Mouse (Mus musculus) myocyte (in vitro differentiated cells): ENCODE data around the gene Olfr20. TPM values are rescaled to one million over a fixed set of nuclear protein-coding genes. Genes with fewer than 3 reads are reported as not detected.

Source experiments
- H3K27me3 ChIP-seq: one replicate; pipeline ENCODE4 v1.6.1; 2011; ENCODE audit not compliant: control insufficient read depth, insufficient read depth, insufficient read length
- H3K36me3 ChIP-seq: one replicate; pipeline ENCODE4 v1.6.1; 2011; ENCODE audit not compliant: control insufficient read depth, insufficient read depth
- H3K4me2 ChIP-seq: one replicate; pipeline ENCODE4 v1.6.1; 2011; ENCODE audit warnings: low read depth, control low read depth
- H3K4me3 ChIP-seq: one replicate; pipeline ENCODE4 v1.5.1; 2011; ENCODE audit warnings: mild to moderate bottlenecking, control low read depth, moderate library complexity
- H3K79me2 ChIP-seq: one replicate; pipeline ENCODE4 v1.6.1; 2011; ENCODE audit not compliant: control insufficient read depth, insufficient read depth
- H3ac ChIP-seq: one replicate; pipeline ENCODE4 v1.6.1; 2011; ENCODE audit not compliant: control insufficient read depth, insufficient read length
- CEBPB ChIP-seq: IDR thresholded peaks from 2 replicates; pipeline ENCODE4 v1.6.1; 2011; ENCODE audit warnings: mild to moderate bottlenecking, moderate library complexity; ENCODE audit not compliant: poor library complexity, insufficient read depth, severe bottlenecking
- E2F4 ChIP-seq: IDR thresholded peaks from one replicate; pipeline ENCODE4 v1.6.1; 2011; ENCODE audit warnings: mild to moderate bottlenecking, control low read depth, moderate library complexity; ENCODE audit not compliant: insufficient read depth
- MAX ChIP-seq: IDR thresholded peaks from one replicate; pipeline ENCODE4 v1.6.1; 2011; ENCODE audit warnings: low read depth, mild to moderate bottlenecking, control low read depth
- MYOD1 ChIP-seq, 3 experiments: IDR thresholded peaks; one replicate each; pipeline ENCODE4 v1.6.1; 2011; ENCODE audit warnings: control low read depth in 2 of 3, low read depth in 2 of 3, mild to moderate bottlenecking in 2 of 3, moderate library complexity in 1 of 3; ENCODE audit not compliant: insufficient read length in 2 of 3, control insufficient read depth in 1 of 3
- MYOG ChIP-seq, 3 experiments: IDR thresholded peaks; one replicate each; pipeline ENCODE4 v1.6.1; 2011; ENCODE audit warnings: control low read depth in 2 of 3, low read depth in 2 of 3, mild to moderate bottlenecking in 2 of 3; ENCODE audit not compliant: insufficient read length in 2 of 3, control insufficient read depth in 1 of 3, insufficient read depth in 1 of 3
- POLR2A ChIP-seq: IDR thresholded peaks from one replicate; pipeline ENCODE4 v1.6.1; 2011; ENCODE audit warnings: low read depth, mild to moderate bottlenecking, control low read depth, moderate library complexity; ENCODE audit not compliant: insufficient read length
- POLR2AphosphoS2 ChIP-seq: IDR thresholded peaks from one replicate; pipeline ENCODE4 v1.6.1; 2011; ENCODE audit warnings: low read depth, control low read depth; ENCODE audit not compliant: insufficient read length
- REST ChIP-seq: IDR thresholded peaks from one replicate; pipeline ENCODE4 v1.6.1; 2011; ENCODE audit warnings: mild to moderate bottlenecking, control low read depth, moderate library complexity; ENCODE audit not compliant: insufficient read depth, insufficient read length
- SRF ChIP-seq: IDR thresholded peaks from one replicate; pipeline ENCODE4 v1.6.1; 2011; ENCODE audit warnings: low read depth; ENCODE audit not compliant: control insufficient read depth, insufficient read length
- TCF12 ChIP-seq: IDR thresholded peaks from one replicate; pipeline ENCODE4 v1.6.1; 2011; ENCODE audit warnings: mild to moderate bottlenecking, control low read depth; ENCODE audit not compliant: poor library complexity, insufficient read depth, severe bottlenecking
- TCF3 ChIP-seq: IDR thresholded peaks from one replicate; pipeline ENCODE4 v1.6.1; 2011; ENCODE audit warnings: low read depth, control low read depth; ENCODE audit not compliant: insufficient read length
- USF1 ChIP-seq: IDR thresholded peaks from one replicate; pipeline ENCODE4 v1.6.1; 2011; ENCODE audit warnings: low read depth, mild to moderate bottlenecking, control low read depth, moderate library complexity
- polyA plus RNA-seq: library from polyadenylated mRNA; unstranded; fragments of >200 nt; fragmentation: generic; extraction: Trizol; gene quantifications from one replicate; pipeline ENCODE4 v1.2.1, GENCODE M21; 2012; ENCODE audit warnings: missing spikeins

Gene Olfr20
- polyA plus RNA-seq, 1 experiment, result not detected

DNA sequence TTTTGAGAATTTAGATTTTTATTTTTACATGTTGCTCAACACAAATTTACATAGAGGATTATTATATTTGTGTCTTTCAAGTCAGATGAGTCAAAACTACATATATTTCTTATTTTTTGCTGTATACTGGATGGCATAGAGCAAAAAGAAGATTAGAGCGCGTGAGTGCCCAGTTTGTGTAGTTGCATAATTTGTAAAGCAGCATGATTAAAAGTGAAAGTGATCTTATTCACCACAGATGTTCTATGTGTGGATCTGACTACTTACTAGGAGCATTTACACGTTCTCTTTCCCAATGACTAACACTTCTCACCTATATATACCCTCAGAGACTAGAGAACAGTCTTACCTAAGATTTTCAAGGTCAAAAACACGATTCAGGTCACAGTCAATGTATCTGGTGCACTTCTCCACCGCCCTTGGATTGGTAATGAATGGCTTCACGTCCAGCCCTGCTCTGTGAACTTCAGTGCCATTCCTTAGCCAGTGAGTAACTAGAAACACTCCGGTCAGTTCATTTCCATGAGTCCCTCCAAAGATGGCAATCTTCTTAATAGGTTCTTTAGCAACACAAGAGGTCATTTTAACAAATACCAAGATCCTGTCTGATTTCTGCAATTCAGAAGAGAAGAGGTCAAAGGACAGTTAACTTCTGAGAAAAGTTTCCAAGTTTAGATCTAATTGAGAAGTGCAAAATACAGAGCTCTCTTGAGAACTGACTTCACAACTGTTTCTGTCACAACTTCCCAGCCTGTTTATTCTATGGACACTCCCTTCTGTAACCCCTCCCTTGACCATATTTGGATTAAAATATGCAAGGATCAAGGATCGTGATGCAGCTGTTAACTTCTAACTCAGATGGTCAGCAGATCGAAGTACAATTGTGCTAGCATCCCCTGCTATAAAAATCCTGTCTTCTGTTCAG lies 26.4 kb upstream of the Olfr20 start:
- TF ChIP-seq POLR2AphosphoS2 (no peak), MYOG (IDR thresholded peaks at IDR 0.05; ENCODE audit: control insufficient read depth in 1 of 3, insufficient read depth in 1 of 3, insufficient read length in 2 of 3, low read depth in 2 of 3) (peak in 1 of 3 experiments; percentile 19), SRF (peak; percentile 72), TCF12 (no peak), REST (no peak), TCF3 (no peak), CEBPB (no peak), USF1 (no peak), MYOD1 (IDR thresholded peaks at IDR 0.05; ENCODE audit: control insufficient read depth in 1 of 3, insufficient read length in 2 of 3, low read depth in 2 of 3) (peak in 1 of 3 experiments; percentile 24), POLR2A (no peak)
- Histone ChIP-seq H3K4me3 (peak overlapping the region; percentile 2), H3K36me3 (no peaks in the 10 kb centered on the region), H3K79me2 (no peaks in the 10 kb centered on the region), H3K4me2 (peak overlapping the region; percentile 71), H3ac (no peak overlapping the region), H3K27me3 (no peaks in the 10 kb centered on the region)

DNA sequence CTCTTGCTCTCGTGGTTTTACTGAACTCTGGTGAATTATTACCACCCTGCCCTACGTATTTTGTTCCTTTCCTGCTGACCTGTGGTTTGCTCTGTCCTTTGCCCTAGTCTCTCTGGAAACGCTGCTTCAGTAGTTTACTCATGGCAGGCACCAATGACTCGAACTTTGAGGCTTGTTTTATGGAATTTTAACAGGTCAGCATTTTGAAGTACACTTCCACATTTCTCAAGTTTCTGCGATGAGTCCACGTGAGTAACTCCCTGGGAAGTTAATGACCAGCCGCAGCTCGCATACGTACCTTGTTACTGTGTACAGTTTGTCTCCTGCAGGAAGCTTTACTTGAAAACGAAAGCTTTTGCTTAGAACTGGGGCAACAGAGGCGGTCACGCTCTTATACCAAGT lies 24.1 kb upstream of the Olfr20 start:
- Histone ChIP-seq H3K27me3 (no peaks in the 10 kb centered on the region), H3K79me2 (no peaks in the 10 kb centered on the region), H3K4me2 (peak overlapping the region; percentile 69), H3K4me3 (no peak overlapping the region), H3K36me3 (no peaks in the 10 kb centered on the region), H3ac (no peak overlapping the region)
- TF ChIP-seq TCF3, result no peak
- no peak for TF ChIP-seq USF1
- TF ChIP-seq SRF, result no peak
- no peak for TF ChIP-seq MYOD1 (IDR thresholded peaks at IDR 0.05; ENCODE audit: control insufficient read depth in 1 of 3, insufficient read length in 2 of 3, low read depth in 2 of 3)
- TF ChIP-seq MYOG (IDR thresholded peaks at IDR 0.05; ENCODE audit: control insufficient read depth in 1 of 3, insufficient read depth in 1 of 3, insufficient read length in 2 of 3, low read depth in 2 of 3), result no peak
- TF ChIP-seq E2F4, result no peak
- TF ChIP-seq CEBPB, result no peak
- TF ChIP-seq REST, result no peak
- TF ChIP-seq POLR2A, result no peak
- TF ChIP-seq TCF12, result no peak
- no peak for TF ChIP-seq MAX

DNA sequence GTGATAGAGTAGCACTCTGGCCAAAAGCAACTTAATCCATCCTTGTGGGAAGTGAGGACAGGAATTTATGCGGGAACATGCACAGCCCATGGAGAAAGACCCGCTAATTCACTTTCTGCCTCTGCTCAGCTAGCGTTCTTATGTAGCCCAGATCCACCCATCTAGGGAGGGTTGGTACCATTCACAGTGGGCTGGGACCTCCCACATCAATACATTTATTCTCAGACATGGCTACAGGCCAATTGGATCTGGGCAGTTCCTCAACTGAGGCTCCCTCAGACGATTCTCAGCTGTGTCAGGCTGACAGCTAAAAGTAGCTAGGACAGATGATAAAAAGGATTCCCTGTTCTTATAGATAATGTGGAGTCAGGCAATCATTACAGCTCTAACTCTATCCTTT lies 23.2 kb upstream of the Olfr20 start:
- Histone ChIP-seq H3K4me2 (no peak overlapping the region), H3K79me2 (no peaks in the 10 kb centered on the region), H3K4me3 (no peak overlapping the region), H3ac (no peak overlapping the region), H3K27me3 (no peaks in the 10 kb centered on the region), H3K36me3 (no peaks in the 10 kb centered on the region)
- no peak for TF ChIP-seq CEBPB
- no peak for TF ChIP-seq E2F4
- TF ChIP-seq MYOG (IDR thresholded peaks at IDR 0.05; ENCODE audit: control insufficient read depth in 1 of 3, insufficient read depth in 1 of 3, insufficient read length in 2 of 3, low read depth in 2 of 3), result no peak
- TF ChIP-seq USF1, result no peak
- TF ChIP-seq TCF12, result no peak

DNA sequence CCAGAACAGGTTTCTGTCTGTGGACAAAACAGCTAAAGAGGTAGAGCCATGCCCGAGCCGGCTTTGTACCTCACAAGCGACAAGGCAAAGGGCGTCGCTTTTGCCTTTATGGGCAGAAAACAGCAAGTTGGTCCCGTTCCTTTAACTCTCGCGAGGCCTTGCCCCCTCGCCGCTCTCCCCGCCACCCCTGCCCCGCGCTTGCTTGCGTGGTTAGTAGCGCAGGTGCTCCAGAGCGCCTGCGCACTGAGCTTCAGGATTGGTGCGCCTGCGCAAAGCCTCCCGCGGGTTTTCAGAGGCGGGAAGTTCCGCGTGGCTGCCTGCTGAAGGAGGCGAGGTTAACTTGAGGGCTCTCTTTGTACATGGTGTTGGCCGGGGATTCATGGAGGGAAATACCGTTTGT lies 21.1 kb upstream of the Olfr20 start, which contains the start of the genes Aspa, Gm49340 and Spata22:
Gene Aspa, minus strand, starts transcription at position 155 of the 400 bp plus-strand sequence.
Gene Gm49340, plus strand, starts transcription at position 300 of the 400 bp plus-strand sequence.
Gene Spata22, plus strand, starts transcription at position 300 of the 400 bp plus-strand sequence.
- Histone ChIP-seq H3ac (no peak within 1 kb of the TSS), H3K79me2 (no peaks in the 10 kb centered on the region), H3K27me3 (no peaks in the 10 kb centered on the region), H3K36me3 (no peaks in the 10 kb centered on the region), H3K4me2 (no peak within 1 kb of the TSS), H3K4me3 (no peak within 1 kb of the TSS)
- TF ChIP-seq E2F4, result no peak
- TF ChIP-seq MYOD1 (IDR thresholded peaks at IDR 0.05; ENCODE audit: control insufficient read depth in 1 of 3, insufficient read length in 2 of 3, low read depth in 2 of 3), result no peak
- no peak for TF ChIP-seq CEBPB
- no peak for TF ChIP-seq USF1
- TF ChIP-seq POLR2A, result no peak

DNA sequence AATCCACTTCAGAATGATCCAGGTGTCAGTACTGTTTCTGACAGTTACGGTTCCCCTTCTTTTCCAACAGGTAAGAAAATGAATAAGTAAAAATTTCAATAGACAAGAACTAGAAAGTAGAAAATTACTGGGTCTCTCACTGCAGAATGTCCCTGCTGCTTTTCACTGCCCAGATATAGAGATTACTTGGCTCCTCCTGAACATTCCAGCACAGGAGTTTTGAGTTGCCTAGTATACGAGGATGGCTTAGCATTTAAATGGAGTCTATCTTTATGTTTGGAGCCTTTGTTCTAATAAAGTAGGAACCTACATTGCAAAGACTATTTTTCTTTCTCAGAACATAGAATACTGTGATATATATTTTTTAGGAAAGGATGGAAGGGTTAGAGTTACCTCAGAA lies 17.2 kb upstream of the Olfr20 start:
- TF ChIP-seq TCF12 (no peak), MAX (no peak), MYOD1 (IDR thresholded peaks at IDR 0.05; ENCODE audit: control insufficient read depth in 1 of 3, insufficient read length in 2 of 3, low read depth in 2 of 3) (no peak), POLR2A (no peak), USF1 (no peak), CEBPB (no peak), REST (no peak)
- no peaks in the 10 kb centered on the region for H3K36me3 ChIP-seq
- H3K79me2 ChIP-seq, result no peaks in the 10 kb centered on the region
- no peak overlapping the region for H3K4me2 ChIP-seq
- H3ac ChIP-seq, result no peak overlapping the region
- H3K27me3 ChIP-seq, result no peaks in the 10 kb centered on the region
- H3K4me3 ChIP-seq, result no peak overlapping the region
